Mouse (Mus musculus): ENCODE data around the gene Abcd4. TPM values are rescaled to one million over a fixed set of nuclear protein-coding genes. Genes with fewer than 3 reads are reported as not detected.

Gene Abcd4
- polyA plus RNA-seq (2015; fragmentation: Nextera tagmentation; extraction: Ambion mirVana), result 12.5 and 13.2 TPM in 2 replicates

- Histone ChIP-seq H3K27ac (0 out of 2 replicates have a peak within 1 kb of the TSS, but pooled peaks have one; percentile 42), H3K4me1 (no peaks in the 10 kb centered on the region), H3K36me3 (no peaks in the 10 kb centered on the region), H3K9ac (peak within 1 kb of the TSS; percentile 79), H3K4me2 (peak within 1 kb of the TSS; percentile 67), H3K27me3 (replicated peaks) (no peaks in the 10 kb centered on the region), H3K9me3 (no peaks in the 10 kb centered on the region), H3K4me3 (replicated peaks) (peak within 1 kb of the TSS; percentile 75)
- peak; percentile 99 for ATAC-seq (ENCODE audit: insufficient read depth, low FRiP score, low read depth)
- WGBS, result under 1% methylated on average over 34 of the region's 34 CpGs
Observed at GRCm38 (mm10) chr12:84616977-84617630, at the start of gene Abcd4. Gene Abcd4 (minus strand): TSS chr12:84617413.

DNA sequence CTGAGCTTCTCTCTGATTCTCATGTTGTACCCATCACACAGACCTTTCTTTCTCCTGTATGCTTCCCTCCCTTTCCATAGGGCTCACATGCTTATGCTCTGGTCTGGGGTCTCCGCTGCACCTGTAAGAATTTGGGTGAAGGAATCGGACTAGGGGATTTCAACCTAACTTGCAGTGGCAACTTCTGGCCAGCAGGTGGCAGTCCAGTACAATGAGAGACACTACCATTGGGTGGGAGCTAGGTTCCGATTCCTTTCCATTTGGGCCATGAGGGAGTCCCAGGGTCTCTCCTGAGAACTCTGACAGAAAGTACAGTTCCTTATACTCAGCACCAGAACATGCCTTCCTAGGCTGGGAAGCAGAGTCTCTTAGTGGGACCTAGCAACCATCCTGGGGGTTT, 36.7 kb upstream of the Abcd4 start:
- Histone ChIP-seq H3K27me3 (replicated peaks) (0 out of 2 replicates have a peak, but pooled peaks cover 3% of the 10 kb centered on the region), H3K4me1 (no peaks in the 10 kb centered on the region), H3K4me3 (replicated peaks) (no peak overlapping the region), H3K9ac (no peak overlapping the region), H3K36me3 (no peaks in the 10 kb centered on the region), H3K27ac (no peak overlapping the region), H3K4me2 (no peak overlapping the region), H3K9me3 (no peaks in the 10 kb centered on the region)
- no peak for ATAC-seq (ENCODE audit: insufficient read depth, low FRiP score, low read depth)
- 16% methylated on average over 3 of the region's 3 CpGs for WGBS

DNA sequence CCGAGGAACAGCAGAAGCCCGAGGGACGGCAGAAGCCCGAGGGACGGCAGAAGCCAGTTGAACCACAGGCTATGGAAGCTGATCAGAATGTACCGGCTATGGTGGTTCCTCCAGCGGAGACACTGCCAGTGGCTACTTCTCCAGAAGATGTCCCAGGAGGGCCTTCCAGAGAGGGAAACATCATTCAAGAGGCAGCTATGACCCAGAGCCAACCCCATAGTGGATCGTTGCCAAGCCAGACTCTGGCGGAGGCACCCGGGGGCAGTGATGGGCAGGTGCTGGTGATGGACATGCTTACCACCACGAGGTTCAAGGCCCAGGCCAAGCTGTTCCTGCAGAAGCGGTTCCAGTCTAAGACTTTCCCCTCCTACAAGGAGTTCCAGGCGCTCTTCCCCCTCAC, 33.0 kb upstream of the Abcd4 start:
- Histone ChIP-seq H3K4me1 (no peaks in the 10 kb centered on the region), H3K27me3 (replicated peaks) (0 out of 2 replicates have a peak, but pooled peaks cover 3% of the 10 kb centered on the region), H3K4me2 (no peak overlapping the region), H3K36me3 (no peaks in the 10 kb centered on the region), H3K9me3 (no peaks in the 10 kb centered on the region), H3K9ac (no peak overlapping the region), H3K4me3 (replicated peaks) (no peak overlapping the region), H3K27ac (no peak overlapping the region)
- no peak for ATAC-seq (ENCODE audit: insufficient read depth, low FRiP score, low read depth)
- 79% methylated on average over 13 of the region's 13 CpGs for WGBS

- H3K9ac ChIP-seq, result no peak within 1 kb of the TSS
- no peaks in the 10 kb centered on the region for H3K4me1 ChIP-seq
- peaks cover 32% of the 10 kb centered on the region for H3K27me3 ChIP-seq (replicated peaks)
- no peak within 1 kb of the TSS for H3K4me3 ChIP-seq (replicated peaks)
- H3K9me3 ChIP-seq, result no peaks in the 10 kb centered on the region
- no peak within 1 kb of the TSS for H3K27ac ChIP-seq
- H3K36me3 ChIP-seq, result no peaks in the 10 kb centered on the region
- WGBS, result 10% methylated on average over 9 of the region's 9 CpGs
- no peak within 1 kb of the TSS for H3K4me2 ChIP-seq
- no peak for ATAC-seq (ENCODE audit: insufficient read depth, low FRiP score, low read depth)
Observed at GRCm38 (mm10) chr12:84640654-84641053, 23.4 kb upstream of the Abcd4 start, which contains the start of gene Vrtn. Gene Vrtn (plus strand): TSS chr12:84641019.

GRCm38 (mm10) chr12:84640253-84640652, 23.0 kb upstream of the Abcd4 start:
- no peaks in the 10 kb centered on the region for H3K4me1 ChIP-seq
- no peaks in the 10 kb centered on the region for H3K36me3 ChIP-seq
- H3K4me3 ChIP-seq (replicated peaks), result no peak overlapping the region
- 15% methylated on average over 6 of the region's 6 CpGs for WGBS
- ATAC-seq (ENCODE audit: insufficient read depth, low FRiP score, low read depth), result no peak
- no peak overlapping the region for H3K4me2 ChIP-seq
- no peak overlapping the region for H3K27ac ChIP-seq
- no peak overlapping the region for H3K9ac ChIP-seq
- H3K27me3 ChIP-seq (replicated peaks), result peaks cover 32% of the 10 kb centered on the region
- no peaks in the 10 kb centered on the region for H3K9me3 ChIP-seq

DNA sequence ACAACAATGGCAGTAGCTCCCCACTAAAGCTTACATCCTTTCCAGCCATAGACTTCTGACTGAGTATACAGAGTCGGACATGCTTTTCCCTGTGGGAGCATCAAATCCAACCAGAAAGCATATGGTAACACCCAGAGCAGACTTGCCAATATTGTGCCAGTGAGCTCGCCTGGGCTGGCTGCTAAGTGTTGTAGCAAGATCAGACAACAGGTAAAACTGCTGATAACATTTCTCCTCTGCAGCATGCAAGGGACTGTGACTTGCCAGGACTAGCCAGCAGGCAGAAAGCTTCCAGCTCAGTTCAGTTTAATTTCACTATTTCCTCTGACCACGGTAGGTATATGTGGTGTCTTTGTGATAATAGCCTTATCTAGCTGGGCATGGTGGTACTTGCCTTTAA, 14.7 kb upstream of the Abcd4 start:
- H3K4me1 ChIP-seq, result no peaks in the 10 kb centered on the region
- no peak for ATAC-seq (ENCODE audit: insufficient read depth, low FRiP score, low read depth)

DNA sequence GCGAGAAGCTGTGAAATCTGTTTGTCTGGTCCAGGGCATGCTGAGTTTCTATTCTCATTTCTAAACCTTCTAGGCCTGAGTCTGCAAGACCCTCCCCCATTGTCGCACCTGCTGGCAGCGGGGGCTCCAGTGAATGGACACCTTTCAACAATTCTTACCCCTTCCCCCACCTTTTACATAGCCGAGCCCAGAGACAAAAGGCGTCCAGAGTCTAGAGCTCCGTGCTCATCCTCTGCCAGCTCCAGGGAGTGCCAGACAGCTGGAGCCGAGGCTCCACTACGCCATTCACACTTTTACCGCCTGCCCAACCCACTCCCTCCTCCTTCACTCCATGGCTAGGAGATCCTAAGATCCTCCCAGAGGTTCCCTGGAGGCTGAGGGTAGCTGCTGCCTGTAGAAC, 7.9 kb upstream of the Abcd4 start:
- H3K9me3 ChIP-seq, result no peaks in the 10 kb centered on the region
- H3K4me1 ChIP-seq, result no peaks in the 10 kb centered on the region
- H3K4me2 ChIP-seq, result no peak overlapping the region
- 12% methylated on average over 9 of the region's 9 CpGs for WGBS
- H3K9ac ChIP-seq, result no peak overlapping the region
- no peak overlapping the region for H3K27ac ChIP-seq
- ATAC-seq (ENCODE audit: insufficient read depth, low FRiP score, low read depth), result no peak
- no peak overlapping the region for H3K4me3 ChIP-seq (replicated peaks)
- peaks cover 16% of the 10 kb centered on the region for H3K27me3 ChIP-seq (replicated peaks)
- no peaks in the 10 kb centered on the region for H3K36me3 ChIP-seq

More for the DNA sequence above, 14.7 kb upstream of the Abcd4 start:
- Histone ChIP-seq H3K9me3 (no peaks in the 10 kb centered on the region), H3K27ac (no peak overlapping the region), H3K4me2 (no peak overlapping the region), H3K27me3 (replicated peaks) (no peaks in the 10 kb centered on the region), H3K4me3 (replicated peaks) (no peak overlapping the region), H3K36me3 (no peaks in the 10 kb centered on the region), H3K9ac (no peak overlapping the region)
- WGBS, result 64% methylated on average over 3 of the region's 3 CpGs

DNA sequence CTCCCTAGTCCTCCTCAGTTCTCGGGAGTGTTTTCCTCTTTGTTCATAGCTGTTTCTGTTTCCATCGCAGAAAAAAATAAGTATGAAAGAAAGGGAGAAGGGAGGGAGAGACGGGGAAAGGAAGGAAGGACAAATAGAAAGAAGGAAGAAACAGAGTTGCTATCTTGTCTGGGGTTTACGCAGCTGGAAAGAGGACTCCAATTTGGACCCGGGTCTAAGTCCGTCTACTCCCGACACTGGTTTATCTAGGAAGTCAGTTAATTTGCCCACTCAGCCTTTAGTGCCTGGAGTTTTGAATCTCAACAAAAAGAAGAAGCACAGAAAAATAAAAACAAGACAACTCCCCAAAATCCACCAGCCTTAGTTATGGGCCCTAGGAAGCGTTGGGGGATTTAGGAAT, 7.4 kb upstream of the Abcd4 start:
- no peak for ATAC-seq (ENCODE audit: insufficient read depth, low FRiP score, low read depth)
- WGBS, result 29% methylated on average over 8 of the region's 8 CpGs
- H3K27me3 ChIP-seq (replicated peaks), result peaks cover 16% of the 10 kb centered on the region

DNA sequence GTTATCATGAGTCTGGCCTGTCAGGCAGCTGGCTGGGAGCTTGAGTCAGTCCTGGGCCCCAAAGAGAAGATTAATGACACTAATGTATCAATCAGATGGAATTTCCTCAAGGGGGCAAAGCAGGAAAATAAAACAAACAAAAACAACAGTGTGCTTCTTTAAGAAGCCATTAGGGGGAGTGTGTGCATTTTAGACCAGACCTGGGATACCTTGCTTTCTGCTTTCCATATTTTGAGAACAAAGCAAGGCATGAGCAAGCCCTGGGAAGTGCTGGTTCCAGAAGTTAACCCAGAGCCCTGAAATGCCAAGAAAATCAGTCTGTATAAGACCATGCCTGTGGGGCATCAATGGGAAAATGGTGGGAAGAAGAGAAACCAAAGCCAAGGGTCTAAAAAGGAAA, 3.8 kb upstream of the Abcd4 start:
- peaks cover 16% of the 10 kb centered on the region for H3K27me3 ChIP-seq (replicated peaks)
- no peak overlapping the region for H3K9ac ChIP-seq
- no peak for ATAC-seq (ENCODE audit: insufficient read depth, low FRiP score, low read depth)
- H3K27ac ChIP-seq, result no peak overlapping the region
- no peaks in the 10 kb centered on the region for H3K9me3 ChIP-seq
- H3K4me1 ChIP-seq, result no peaks in the 10 kb centered on the region
- no peak overlapping the region for H3K4me2 ChIP-seq
- H3K36me3 ChIP-seq, result no peaks in the 10 kb centered on the region
- H3K4me3 ChIP-seq (replicated peaks), result no peak overlapping the region

More for the DNA sequence above, 7.4 kb upstream of the Abcd4 start:
- Histone ChIP-seq H3K4me3 (replicated peaks) (no peak overlapping the region), H3K27ac (no peak overlapping the region), H3K4me2 (no peak overlapping the region), H3K4me1 (no peaks in the 10 kb centered on the region), H3K9ac (no peak overlapping the region), H3K9me3 (no peaks in the 10 kb centered on the region), H3K36me3 (no peaks in the 10 kb centered on the region)

- H3K27ac ChIP-seq, result no peak overlapping the region
- peak overlapping the region; percentile 75 for H3K4me3 ChIP-seq (replicated peaks)
- no peaks in the 10 kb centered on the region for H3K36me3 ChIP-seq
- H3K9me3 ChIP-seq, result no peaks in the 10 kb centered on the region
- H3K4me2 ChIP-seq, result peak overlapping the region; percentile 52
- 8% methylated on average over 10 of the region's 10 CpGs for WGBS
- no peaks in the 10 kb centered on the region for H3K4me1 ChIP-seq
- H3K9ac ChIP-seq, result no peak overlapping the region
- ATAC-seq (ENCODE audit: insufficient read depth, low FRiP score, low read depth), result 0 out of 2 replicates have a peak, but pooled peaks have one; percentile 45
- H3K27me3 ChIP-seq (replicated peaks), result no peaks in the 10 kb centered on the region
Observed at GRCm38 (mm10) chr12:84617663-84618062, 450 bp upstream of the Abcd4 start.

- Histone ChIP-seq H3K4me2 (no peak overlapping the region), H3K9ac (no peak overlapping the region), H3K27me3 (replicated peaks) (no peaks in the 10 kb centered on the region), H3K9me3 (no peaks in the 10 kb centered on the region), H3K4me1 (no peaks in the 10 kb centered on the region), H3K36me3 (no peaks in the 10 kb centered on the region), H3K27ac (no peak overlapping the region), H3K4me3 (replicated peaks) (no peak overlapping the region)
- WGBS, result 58% methylated on average over 7 of the region's 7 CpGs
- no peak for ATAC-seq (ENCODE audit: insufficient read depth, low FRiP score, low read depth)
Observed at GRCm38 (mm10) chr12:84614524-84614923, 2.7 kb downstream of the Abcd4 start.

GRCm38 (mm10) chr12:84614001-84614400, 3.2 kb downstream of the Abcd4 start:
- Histone ChIP-seq H3K36me3 (0 out of 2 replicates have a peak, but pooled peaks cover 2% of the 10 kb centered on the region), H3K27me3 (replicated peaks) (no peaks in the 10 kb centered on the region), H3K9ac (no peak overlapping the region), H3K27ac (no peak overlapping the region), H3K4me3 (replicated peaks) (no peak overlapping the region), H3K4me1 (no peaks in the 10 kb centered on the region), H3K4me2 (no peak overlapping the region), H3K9me3 (no peaks in the 10 kb centered on the region)
- WGBS, result 80% methylated on average over 11 of the region's 11 CpGs
- ATAC-seq (ENCODE audit: insufficient read depth, low FRiP score, low read depth), result no peak
